Mouse (Mus musculus) brain, embryonic 14.5 days (tissue): ENCODE measurements around the gene Pced1b. TPM values are rescaled to one million over a fixed set of nuclear protein-coding genes. Genes with fewer than 3 reads are reported as not detected.

Experiments used
- DNase-seq: peaks from one replicate; pipeline ENCODE4 v3.0.0-alpha.2; 2011; ENCODE audit warnings: low read depth
- CTCF ChIP-seq: fragments of 200-500 bp; IDR thresholded peaks from 2 replicates; pipeline ENCODE4 v1.5.1; 2012; ENCODE audit warnings: inconsistent platforms, mild to moderate bottlenecking, moderate library complexity, borderline replicate concordance; ENCODE audit not compliant: insufficient read depth, insufficient read length; ENCODE audit errors: extremely low read depth
- POLR2A ChIP-seq: fragments of 200-500 bp; IDR thresholded peaks from 2 replicates; pipeline ENCODE4 v1.6.1; 2012; ENCODE audit warnings: mild to moderate bottlenecking, inconsistent platforms, borderline replicate concordance; ENCODE audit not compliant: poor library complexity, insufficient read depth, insufficient read length, severe bottlenecking; ENCODE audit errors: extremely low read depth
- polyA plus RNA-seq: library from polyadenylated mRNA; depleted of rRNA; stranded (reverse); fragments of >200 nt; gene quantifications from 2 replicates; pipeline ENCODE4 v1.2.3, GENCODE M21; 2012

The Pced1b gene
- polyA plus RNA-seq, 1 experiment = 10.9 TPM

GRCm38 (mm10) chr15:97236943-97237342 lies 10.0 kb upstream of the Pced1b start:
- DNase-seq = no peak
- TF ChIP-seq CTCF (peak; percentile 62), POLR2A (no peak)

GRCm38 (mm10) chr15:97245392-97245791 lies 1.5 kb upstream of the Pced1b start:
- no peak for DNase-seq
- TF ChIP-seq CTCF = no peak
- TF ChIP-seq POLR2A = no peak

GRCm38 (mm10) chr15:97246256-97246655 lies 651 bp upstream of the Pced1b start:
- TF ChIP-seq CTCF (no peak), POLR2A (no peak)
- DNase-seq = no peak

- TF ChIP-seq CTCF (peak; percentile 4; the same call in 1 of the 2 replicates), POLR2A (no peak)
- DNase-seq = peak; percentile 70
Observed at GRCm38 (mm10) chr15:97247791-97248161, 869 bp downstream of the Pced1b start.

- no peak for DNase-seq
- TF ChIP-seq POLR2A = no peak
- no peak for TF ChIP-seq CTCF
Observed at GRCm38 (mm10) chr15:97248296-97248695, 1.4 kb downstream of the Pced1b start.

GRCm38 (mm10) chr15:97249322-97249721 lies 2.4 kb downstream of the Pced1b start:
- TF ChIP-seq CTCF = no peak
- TF ChIP-seq POLR2A = no peak

GRCm38 (mm10) chr15:97252493-97253034 lies 5.7 kb downstream of the Pced1b start:
- TF ChIP-seq CTCF (no peak), POLR2A (no peak)
- DNase-seq = no peak

More at GRCm38 (mm10) chr15:97249322-97249721, 2.4 kb downstream of the Pced1b start:
- DNase-seq = no peak

GRCm38 (mm10) chr15:97254375-97254774 lies 7.5 kb downstream of the Pced1b start:
- TF ChIP-seq CTCF (no peak), POLR2A (no peak)
- no peak for DNase-seq

GRCm38 (mm10) chr15:97255800-97256199 lies 8.9 kb downstream of the Pced1b start:
- no peak for DNase-seq
- TF ChIP-seq CTCF = no peak
- TF ChIP-seq POLR2A = no peak

- TF ChIP-seq CTCF (no peak), POLR2A (no peak)
- DNase-seq = no peak
Observed at GRCm38 (mm10) chr15:97256411-97256810, 9.5 kb downstream of the Pced1b start.

GRCm38 (mm10) chr15:97257206-97257775 lies 10.4 kb downstream of the Pced1b start:
- no peak for DNase-seq
- no peak for TF ChIP-seq POLR2A
- TF ChIP-seq CTCF = no peak

GRCm38 (mm10) chr15:97258483-97259230 lies 11.8 kb downstream of the Pced1b start:
- TF ChIP-seq CTCF (no peak), POLR2A (no peak)
- DNase-seq = no peak

- TF ChIP-seq POLR2A = no peak
- TF ChIP-seq CTCF = no peak
- DNase-seq = peak; percentile 70
Observed at GRCm38 (mm10) chr15:97259300-97259699, 12.4 kb downstream of the Pced1b start.
